Mouse (Mus musculus) ovary, postnatal 14 days (tissue): ENCODE data around the gene Ntpcr.

Source experiments
- DNase-seq: peaks from one replicate; pipeline ENCODE4 v3.0.0; 2022; ENCODE audit warnings: low spot score

Ntpcr gene

GRCm38 (mm10) chr8:125729746-125730145 lies at the start of gene Ntpcr:
Gene Ntpcr, plus strand, starts transcription at chr8:125729963.
- DNase-seq, result no peak

- DNase-seq, result no peak
Observed at GRCm38 (mm10) chr8:125680851-125681408, 48.8 kb upstream of the Ntpcr start.

- no peak for DNase-seq
Observed at GRCm38 (mm10) chr8:125685216-125685760, 44.5 kb upstream of the Ntpcr start.

- DNase-seq, result no peak
Observed at GRCm38 (mm10) chr8:125686221-125686865, 43.4 kb upstream of the Ntpcr start.

GRCm38 (mm10) chr8:125690166-125690915 lies 39.4 kb upstream of the Ntpcr start:
- no peak for DNase-seq

- DNase-seq, result no peak
Observed at GRCm38 (mm10) chr8:125690961-125691360, 38.8 kb upstream of the Ntpcr start.

- no peak for DNase-seq
Observed at GRCm38 (mm10) chr8:125692447-125692846, 37.3 kb upstream of the Ntpcr start.

GRCm38 (mm10) chr8:125693197-125693596 lies 36.6 kb upstream of the Ntpcr start:
- no peak for DNase-seq

GRCm38 (mm10) chr8:125695951-125696350 lies 33.8 kb upstream of the Ntpcr start:
- DNase-seq, result no peak

- DNase-seq, result no peak
Observed at GRCm38 (mm10) chr8:125699391-125700025, 30.3 kb upstream of the Ntpcr start.

- DNase-seq, result no peak
Observed at GRCm38 (mm10) chr8:125700407-125700806, 29.4 kb upstream of the Ntpcr start.

- DNase-seq, result no peak
Observed at GRCm38 (mm10) chr8:125702868-125703473, 26.8 kb upstream of the Ntpcr start.

- DNase-seq, result no peak
Observed at GRCm38 (mm10) chr8:125704434-125704833, 25.3 kb upstream of the Ntpcr start.

- no peak for DNase-seq
Observed at GRCm38 (mm10) chr8:125705816-125706215, 23.9 kb upstream of the Ntpcr start.

GRCm38 (mm10) chr8:125709171-125709570 lies 20.6 kb upstream of the Ntpcr start:
- DNase-seq, result no peak

GRCm38 (mm10) chr8:125711514-125711913 lies 18.2 kb upstream of the Ntpcr start:
- no peak for DNase-seq

GRCm38 (mm10) chr8:125716211-125716610 lies 13.6 kb upstream of the Ntpcr start:
- no peak for DNase-seq

GRCm38 (mm10) chr8:125716613-125717012 lies 13.2 kb upstream of the Ntpcr start:
- DNase-seq, result no peak

- no peak for DNase-seq
Observed at GRCm38 (mm10) chr8:125718914-125719313, 10.8 kb upstream of the Ntpcr start.

GRCm38 (mm10) chr8:125722675-125723074 lies 7.1 kb upstream of the Ntpcr start:
- DNase-seq, result no peak

- DNase-seq, result no peak
Observed at GRCm38 (mm10) chr8:125723437-125723836, 6.3 kb upstream of the Ntpcr start.
